Mouse (Mus musculus): ENCODE results near the gene Cpxm2.

The Cpxm2 gene

DNA sequence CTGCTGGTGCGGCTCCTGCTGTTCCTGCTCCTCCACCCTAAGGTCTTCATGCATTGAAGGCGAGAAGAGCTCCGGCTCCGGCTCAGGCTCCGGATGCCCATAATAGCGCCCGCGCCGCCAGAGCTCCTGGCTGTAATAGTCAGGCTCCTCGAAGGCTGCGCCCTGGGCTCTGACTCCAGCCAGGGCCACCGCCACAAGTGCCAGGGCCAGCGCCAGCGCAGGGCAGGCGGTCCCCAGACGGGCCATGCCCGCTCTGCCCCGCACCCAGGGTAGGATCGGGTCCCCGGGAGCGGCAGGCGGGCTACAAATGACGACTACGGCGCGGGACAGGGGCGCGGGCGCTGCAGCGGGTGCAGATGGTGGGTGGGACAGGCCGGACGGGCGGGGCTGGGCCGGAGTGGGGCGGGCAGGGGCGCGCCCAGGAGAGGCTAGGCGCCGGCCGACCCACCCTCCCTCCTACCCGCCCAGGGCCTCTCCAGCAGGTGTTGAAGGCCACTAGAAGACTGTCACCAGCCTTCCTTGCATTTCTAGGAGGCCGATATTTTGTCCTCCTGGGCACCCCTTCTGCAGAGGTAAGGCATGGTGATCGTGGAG, at the start of gene Cpxm2:
Gene Cpxm2 (minus strand): TSS at position 372 of the 594 bp plus-strand sequence.
- peak; percentile 9 for DNase-seq (ENCODE audit: low read depth, low spot score)

DNA sequence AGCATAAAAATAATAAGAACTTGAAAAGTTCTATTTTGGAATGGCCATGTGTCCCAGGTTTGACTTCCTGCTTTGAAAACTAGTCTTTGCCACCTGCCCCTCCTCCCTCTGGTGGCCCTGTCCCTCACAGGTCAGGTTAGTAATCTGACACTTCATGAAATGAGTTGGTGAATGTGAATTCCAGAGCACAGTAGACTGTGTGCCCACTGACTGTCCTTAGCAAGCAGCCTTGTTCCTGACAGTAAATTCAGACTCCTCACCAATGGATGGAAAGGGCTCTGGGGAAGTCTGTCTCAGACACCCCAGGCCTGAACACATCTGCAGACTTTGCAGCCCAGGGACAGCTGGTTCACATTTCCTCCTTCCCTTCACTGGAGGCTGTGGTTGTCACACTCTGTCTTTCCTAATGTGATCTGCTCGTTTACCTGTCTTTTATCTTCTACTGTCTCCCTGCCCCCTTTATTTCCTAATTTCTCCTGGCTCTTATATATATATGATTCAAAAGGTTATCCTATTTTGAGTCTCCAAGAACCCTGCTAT, 49.6 kb upstream of the Cpxm2 start:
- no peak for DNase-seq (ENCODE audit: low read depth, low spot score)

DNA sequence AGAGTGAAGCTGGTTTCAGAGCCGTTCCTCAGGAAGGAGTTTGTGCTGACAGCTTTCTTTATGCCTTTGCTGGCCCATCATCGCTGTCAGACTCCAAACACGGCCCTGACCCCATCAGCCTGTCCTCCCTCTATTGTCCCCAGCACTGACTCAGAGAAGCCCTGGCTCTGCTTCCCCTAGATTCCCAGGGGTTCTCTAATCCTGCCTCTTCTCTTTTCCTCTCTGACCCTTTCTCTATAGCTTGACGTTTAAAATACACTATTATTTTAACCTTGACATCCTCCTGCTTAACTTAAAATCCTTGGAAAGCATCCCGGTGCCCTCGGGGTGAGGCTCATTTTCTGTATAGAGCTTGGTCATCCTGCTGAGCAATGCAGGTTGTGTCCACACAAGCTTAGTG, 45.1 kb upstream of the Cpxm2 start:
- no peak for DNase-seq (ENCODE audit: low read depth, low spot score)

DNA sequence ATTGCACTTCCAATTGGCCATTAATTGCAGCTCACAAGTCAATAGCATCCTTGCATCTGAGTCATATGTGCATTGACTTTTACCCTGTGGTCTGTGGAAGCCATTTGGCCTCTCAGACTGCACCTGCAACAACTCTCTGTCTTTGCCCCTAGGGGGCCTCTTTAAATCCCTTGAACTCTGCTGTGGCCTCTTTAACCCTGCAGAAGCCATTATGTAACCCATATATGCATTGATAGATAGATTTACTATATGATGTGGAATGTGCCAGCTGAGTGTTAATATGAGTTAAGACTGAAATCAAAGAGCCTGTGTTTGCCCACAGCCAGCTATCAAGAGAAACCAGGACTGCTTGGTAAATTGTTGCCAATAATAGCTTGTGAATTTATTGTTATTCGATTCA, 44.3 kb upstream of the Cpxm2 start:
- DNase-seq (ENCODE audit: low read depth, low spot score), result no peak

DNA sequence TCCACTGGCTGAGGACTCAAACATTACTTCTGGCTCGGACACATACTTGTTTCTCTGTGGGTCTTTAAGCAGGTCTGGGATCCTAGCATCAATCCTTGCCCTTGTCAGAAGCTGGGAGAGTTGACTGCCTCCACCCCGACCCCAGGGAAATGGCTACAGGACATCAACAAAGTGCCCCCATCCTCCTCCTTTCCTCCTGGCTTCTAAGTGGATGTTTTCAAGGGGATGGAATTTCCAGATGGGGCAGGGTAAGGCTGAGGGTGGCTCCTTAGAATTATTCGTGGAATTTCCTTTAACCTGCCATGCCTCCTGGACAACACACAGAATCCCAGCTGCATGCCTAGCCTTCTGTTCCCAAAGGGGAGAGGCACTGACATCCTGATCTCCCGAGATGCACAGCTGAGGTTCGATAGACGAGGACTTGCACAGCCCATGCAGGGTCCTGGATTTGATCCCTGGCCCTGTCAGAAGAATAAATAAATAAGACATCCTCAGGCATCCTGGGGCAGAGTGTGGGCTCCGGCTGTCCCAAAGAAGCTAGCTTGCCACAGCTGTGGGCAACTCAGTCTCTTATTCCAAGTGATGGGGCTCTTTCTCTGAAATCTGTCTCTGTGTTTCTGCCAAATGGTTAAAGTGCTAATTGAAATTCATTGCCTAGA, 43.4 kb upstream of the Cpxm2 start:
- DNase-seq (ENCODE audit: low read depth, low spot score), result no peak

DNA sequence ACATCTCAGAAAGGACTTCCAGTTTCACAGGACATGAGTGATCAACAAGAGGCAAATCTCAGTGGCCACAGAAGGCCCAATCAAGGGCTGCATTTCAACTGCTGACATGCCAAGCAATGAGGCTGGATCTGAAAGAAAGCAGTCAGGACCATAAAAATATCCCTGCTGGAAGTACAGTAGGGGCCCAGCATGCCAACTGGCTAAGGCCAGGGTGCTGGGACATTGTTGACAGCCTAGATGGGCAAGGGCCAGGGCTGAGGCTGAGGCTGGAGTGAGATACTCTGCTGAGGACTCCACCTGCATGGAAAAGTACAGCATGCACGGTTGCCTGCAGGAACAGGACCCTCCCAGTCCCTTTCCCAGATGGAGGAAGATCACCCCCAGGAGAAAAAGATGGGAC, 42.0 kb upstream of the Cpxm2 start:
- no peak for DNase-seq (ENCODE audit: low read depth, low spot score)

DNA sequence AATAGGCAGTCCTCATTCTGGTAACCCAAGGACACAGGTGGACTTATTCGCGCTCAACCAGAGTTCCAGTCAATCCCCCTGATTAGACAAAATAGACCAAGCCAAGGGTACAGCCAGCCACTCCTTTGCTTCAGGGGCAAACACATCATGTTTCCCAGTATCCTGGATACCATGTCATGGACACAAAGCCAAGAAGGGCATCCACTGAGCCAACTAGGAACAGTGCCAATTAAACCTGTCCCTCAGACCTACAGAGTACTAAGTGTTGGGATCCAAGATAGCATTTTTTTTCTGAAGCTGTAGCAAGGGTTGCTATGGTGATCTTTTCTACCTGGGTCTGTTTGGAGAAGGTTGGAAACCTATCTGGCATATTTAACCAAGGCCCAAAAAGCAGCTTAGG, 39.1 kb upstream of the Cpxm2 start:
- DNase-seq (ENCODE audit: low read depth, low spot score), result no peak

DNA sequence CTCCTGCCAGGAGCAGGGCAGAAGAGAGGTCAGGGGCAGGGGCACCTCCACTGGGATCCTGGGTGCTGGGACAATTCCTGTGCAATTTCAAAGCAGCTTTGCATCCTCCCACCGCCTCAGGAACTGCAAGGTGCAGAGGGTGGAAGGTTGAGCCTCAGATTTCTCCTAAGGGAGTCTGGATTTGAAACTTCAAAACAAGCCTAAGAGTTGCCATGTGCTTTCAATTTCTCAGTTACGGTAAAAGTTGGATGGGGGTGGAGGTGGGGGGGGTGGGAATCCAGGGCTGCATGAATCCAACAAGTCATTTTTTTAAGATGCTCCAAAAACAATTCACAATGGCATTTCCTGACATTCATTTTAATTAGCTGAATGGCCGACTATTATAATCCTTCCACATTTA, 32.9 kb upstream of the Cpxm2 start:
- no peak for DNase-seq (ENCODE audit: low read depth, low spot score)

DNA sequence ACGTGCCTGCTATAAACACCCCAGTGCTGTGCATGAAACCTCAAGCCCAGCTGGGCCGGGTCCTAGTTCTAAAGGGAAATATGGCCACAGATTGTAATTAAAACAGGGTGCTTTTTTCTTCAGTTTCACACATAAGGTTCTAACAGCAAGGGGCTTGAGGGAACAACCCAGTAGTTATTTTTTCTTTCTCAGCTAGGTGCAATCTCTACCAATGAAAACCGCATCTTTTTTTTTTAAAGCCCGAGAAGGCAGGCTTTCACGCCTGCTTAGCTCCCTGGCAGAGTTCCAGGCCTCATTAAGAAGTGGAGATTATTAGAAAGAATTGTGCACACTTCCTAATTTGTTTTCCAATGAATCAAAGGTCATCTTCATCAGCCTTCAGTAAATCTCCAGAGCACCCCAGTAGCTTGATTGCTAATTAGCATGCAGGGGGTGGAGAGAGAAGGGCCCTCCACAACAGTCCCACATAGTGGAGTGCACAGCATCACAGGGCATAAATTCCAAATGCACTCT, 29.4 kb upstream of the Cpxm2 start:
- DNase-seq (ENCODE audit: low read depth, low spot score), result no peak

DNA sequence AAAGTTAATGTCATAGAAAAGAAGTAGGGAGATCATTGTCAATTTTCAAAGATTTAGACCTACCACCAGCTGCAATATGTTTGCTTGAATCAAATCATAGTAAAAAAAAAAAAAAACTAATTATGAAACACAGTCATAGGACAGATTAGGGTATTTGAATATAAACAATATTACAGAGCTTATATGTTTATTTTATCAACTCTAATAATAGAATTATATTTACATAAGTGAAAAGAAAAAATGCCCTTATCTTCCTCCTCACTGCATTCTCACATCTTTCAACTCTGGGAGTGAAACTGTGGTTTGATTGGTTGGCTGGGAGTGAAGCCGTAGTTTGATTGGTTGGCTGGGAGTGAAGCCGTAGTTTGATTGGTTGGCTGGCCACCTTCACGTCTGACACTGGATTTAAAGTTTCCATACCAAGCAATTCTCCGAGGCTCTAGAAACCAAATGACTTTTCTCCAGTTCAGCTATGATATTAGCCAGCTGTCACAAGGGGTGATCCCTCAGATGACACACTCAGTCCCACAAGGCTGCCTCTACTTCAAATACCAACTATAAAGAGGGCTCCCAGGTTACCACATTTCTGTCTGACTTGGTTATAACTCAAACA, 27.2 kb upstream of the Cpxm2 start:
- no peak for DNase-seq (ENCODE audit: low read depth, low spot score)

DNA sequence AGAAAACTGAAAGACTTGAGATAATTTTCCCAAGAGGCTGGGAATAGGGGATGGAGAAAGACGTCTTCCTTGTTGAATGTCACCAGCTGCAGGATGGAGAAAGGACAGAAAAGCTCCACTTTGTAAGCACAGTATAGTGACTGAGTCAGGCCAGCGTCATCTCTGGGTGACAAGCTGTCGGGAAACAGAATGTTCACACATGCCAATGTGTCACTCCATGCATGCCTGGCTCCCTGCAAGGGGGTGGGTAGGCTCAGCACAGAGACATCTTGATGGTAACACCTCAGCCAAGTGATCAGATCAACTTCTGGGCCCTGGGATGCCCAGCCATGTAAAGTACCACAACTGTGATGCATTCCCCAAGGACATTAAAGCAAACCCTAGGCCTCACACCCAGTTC, 26.5 kb upstream of the Cpxm2 start:
- no peak for DNase-seq (ENCODE audit: low read depth, low spot score)

DNA sequence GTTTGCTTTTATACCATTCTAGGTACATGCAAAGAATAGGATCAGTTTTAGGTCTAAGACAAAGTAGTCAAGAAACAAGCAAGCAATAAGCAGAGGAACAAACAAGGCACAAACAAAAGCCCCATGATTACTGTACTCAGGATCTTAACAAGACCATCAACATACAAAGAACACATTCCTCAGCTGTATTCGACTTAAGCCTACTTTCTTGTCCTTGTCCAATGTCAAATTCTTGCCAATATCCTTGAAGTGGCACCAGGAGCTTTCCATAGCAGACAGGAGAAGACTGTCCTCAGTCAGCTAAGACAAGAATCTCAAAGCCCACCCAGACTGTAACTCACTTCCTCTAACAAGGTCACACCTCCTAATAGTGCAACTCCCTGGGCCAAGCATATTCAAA, 24.5 kb upstream of the Cpxm2 start:
- DNase-seq (ENCODE audit: low read depth, low spot score), result no peak

DNA sequence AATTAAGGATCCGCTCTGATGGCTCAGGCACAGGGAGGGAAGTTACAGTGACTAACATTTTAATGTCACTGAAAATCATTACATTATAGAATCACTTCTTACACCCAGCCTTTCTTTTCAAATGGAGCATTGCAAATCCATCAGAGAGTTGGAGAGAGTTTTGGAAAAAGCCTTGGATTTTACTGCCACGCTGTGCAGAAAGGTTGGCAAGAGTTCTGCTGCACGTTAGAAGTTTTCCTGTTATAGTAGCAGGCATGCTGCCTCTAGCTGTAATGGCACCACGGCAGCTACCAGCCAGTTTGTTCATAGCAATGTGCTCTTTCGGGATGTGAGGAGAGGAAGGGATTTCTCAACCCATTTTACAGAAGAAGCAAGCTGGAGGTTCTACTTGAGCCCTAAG, 20.2 kb upstream of the Cpxm2 start:
- DNase-seq (ENCODE audit: low read depth, low spot score), result no peak

DNA sequence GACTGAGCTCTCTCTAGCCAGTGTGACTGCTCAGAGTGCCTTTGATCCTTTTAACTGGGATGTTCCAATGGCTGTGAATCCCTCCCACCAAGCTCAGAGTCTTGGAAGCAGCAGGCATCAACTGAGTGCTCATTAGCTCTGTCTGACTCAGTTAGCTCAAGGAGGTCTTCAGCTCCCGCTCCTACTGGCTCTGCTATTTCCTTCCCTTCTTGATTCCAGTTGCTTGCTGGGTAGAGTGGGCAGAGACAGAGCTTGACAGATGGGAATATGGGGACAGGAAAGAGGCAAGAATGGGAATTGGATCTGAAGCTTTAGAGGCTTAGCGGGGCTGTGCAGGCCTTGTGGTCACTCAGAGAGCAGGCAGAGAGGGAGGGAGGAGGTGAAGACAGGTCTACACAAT, 19.8 kb upstream of the Cpxm2 start:
- DNase-seq (ENCODE audit: low read depth, low spot score), result no peak

DNA sequence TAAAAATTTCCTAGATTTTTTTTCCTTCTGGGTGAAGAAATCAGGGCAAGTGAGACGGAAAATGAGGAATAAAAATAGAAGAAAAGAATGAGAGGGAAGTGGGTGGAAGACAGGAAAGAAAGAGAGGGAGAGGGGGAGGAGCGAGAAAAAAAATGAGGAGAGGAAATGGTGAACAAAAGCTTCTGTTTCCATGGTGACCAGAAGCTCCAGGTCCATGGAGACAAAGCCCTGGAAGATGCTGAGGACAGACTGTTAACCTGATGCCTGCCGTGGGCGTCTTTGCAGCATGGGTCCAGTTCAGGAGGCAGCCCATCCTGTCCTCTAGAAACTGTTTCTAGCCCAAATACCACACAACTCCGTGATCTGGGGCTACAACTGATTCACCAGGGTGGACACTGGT, 17.7 kb upstream of the Cpxm2 start:
- DNase-seq (ENCODE audit: low read depth, low spot score), result no peak

DNA sequence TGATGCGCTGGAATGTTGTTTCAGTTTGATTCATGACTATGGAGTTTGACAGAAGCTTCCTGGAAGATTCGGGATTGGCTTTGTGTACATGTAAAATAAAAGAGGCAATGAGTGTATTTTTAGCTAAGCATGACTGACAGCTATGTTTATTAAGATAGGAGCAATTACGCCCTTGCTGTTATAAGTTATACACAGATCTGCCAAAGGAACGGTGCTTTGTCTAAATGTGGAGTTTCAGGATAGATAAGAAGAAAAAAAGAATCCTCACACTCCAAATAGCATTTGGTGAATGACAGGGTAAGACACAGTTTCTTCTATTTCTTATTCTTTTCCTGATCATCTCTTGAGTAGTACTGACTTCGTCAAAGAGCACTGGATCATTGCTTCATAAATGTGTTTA, 17.2 kb upstream of the Cpxm2 start:
- DNase-seq (ENCODE audit: low read depth, low spot score), result no peak

DNA sequence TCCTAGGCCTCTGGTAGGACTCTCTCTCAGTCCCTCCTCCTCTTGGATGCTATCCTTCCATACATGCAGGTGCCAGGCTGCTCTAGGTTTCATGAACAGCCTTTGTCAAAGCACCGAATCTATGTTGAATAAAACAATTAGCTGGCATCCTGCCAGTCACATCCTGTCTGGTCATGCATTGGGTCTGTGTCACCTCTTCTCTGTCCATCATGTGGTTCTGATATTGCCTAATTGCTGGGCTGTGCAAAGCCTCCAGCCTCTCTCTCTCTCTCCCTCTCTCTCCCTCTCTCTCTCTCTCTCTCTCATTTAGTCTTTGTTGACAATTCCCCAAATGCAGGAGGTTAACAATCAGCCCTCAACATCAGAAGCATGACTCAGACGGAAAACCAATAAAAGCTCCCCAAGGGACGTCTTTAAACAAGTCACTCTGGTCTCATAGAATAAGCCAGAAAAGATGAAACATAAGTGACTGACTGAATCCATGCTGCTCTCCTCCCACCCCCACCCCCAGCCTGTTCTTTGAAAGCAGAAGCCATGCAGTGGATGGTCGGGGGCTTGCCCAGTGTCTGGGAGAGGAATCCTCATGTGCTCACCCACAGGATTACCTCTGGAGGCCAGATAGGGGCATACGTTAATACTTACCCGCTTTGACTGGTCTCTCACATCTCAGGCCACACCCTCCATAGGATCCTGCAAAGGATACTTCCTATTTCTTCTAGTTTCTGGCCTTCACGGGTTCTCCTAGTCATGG, 15.1 kb upstream of the Cpxm2 start:
- DNase-seq (ENCODE audit: low read depth, low spot score), result no peak

DNA sequence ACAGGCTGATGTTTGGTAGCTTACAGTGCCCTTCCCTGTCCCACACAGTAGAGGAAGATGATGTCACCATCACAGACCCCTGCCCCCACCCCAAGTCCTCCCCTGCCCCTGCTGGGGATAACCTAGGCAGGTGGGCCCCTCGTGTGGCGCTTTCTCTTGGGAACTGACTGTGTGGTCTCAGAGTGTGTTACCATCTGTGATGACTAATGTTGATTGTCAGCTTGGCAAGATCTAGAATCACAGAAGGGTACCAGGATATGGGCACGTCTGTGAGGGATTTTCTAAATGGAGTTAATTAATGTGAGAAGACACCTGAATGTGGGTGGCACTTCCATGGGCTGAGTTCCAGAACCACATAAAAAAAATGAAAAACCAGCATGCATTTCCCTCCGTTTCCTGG, 12.7 kb upstream of the Cpxm2 start:
- DNase-seq (ENCODE audit: low read depth, low spot score), result no peak

DNA sequence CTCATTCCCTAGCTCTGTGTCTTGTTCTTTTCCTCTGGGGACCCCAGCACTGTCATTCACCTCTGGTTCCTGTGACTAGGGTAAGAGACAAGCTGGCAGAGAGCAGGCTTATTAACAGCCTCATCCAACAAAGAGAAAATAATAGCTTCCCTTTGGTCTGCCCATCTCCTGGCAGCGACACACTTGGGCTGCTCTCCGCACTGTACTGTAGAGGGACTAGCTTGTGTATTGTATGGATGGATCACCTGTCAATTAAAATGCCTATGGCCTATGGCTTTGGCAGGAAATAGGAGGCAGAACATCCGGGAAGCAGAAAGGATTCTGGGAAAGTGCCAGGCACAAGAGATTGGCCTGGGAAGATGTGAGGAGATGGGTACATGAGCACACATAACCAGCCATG, 7.7 kb upstream of the Cpxm2 start:
- DNase-seq (ENCODE audit: low read depth, low spot score), result no peak

DNA sequence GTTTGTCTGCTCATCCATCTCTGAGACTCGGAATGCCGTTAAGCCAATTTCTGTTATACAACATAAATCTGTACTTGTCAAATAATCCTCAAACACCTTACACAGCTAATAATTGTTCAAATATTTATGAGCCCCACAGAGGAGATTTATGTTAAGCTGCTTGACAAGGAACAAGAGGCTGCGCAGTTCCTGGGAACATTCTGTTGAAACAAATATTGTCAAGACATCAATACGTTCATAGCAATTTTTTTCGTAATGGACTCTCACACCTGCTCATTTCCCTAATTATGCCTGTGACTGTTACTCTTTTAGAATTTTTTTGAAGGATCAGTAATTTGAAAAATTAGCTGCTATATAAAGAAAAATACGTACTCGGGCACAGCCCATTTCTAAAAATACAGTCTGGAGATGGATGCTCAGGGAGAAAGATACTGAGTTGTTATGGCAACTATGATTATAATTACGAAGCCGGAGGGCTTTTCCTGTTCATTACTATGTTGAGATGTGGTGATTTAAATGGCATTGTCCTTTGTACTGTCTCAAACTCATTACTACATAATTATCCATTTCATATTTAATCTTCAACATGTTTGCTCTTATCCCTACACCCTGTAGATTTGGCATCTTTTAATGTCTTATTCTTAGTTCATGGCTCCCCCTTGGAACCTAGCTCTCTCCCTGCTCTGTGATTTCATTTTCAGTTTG, 3.9 kb upstream of the Cpxm2 start:
- DNase-seq (ENCODE audit: low read depth, low spot score), result no peak

DNA sequence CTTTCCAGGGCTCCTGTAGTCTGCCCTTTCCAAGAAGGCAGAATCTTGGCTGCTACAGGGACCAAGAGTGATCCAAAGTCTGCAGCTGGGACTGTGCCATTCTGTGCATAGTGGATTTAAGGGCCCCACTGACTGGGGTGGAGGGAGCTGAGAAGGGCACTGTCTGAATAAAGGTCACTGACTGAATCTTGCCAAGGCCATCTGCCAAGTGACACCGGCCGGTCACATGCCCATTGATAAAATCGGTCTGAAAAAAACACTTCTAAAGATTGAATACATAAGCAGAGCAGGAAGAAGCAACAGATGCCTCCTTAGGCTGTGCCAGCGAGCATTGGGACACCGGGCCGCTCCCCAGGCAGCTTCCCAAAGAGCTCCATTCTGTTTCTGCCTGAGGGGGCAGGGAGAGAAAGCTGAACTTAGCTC, 803 bp downstream of the Cpxm2 start:
- DNase-seq (ENCODE audit: low read depth, low spot score), result no peak

Data from WW6 (cell line).